Mouse (Mus musculus): ENCODE measurements at regions not wholly inside any gene's neighbourhood (a gene's known extent, or its start where the extent isn't known, plus 50 kb on each side); places are given as distances from the start of the nearest gene placed in this dataset.
A peak's percentile ranks its signal among the peaks of the same experiment; 100 is the strongest.

- Histone ChIP-seq H3K27me3 (no peaks in the 10 kb centered on the region), H3K27ac (no peak overlapping the region), H3K36me3 (no peaks in the 10 kb centered on the region), H3K9me3 (no peaks in the 10 kb centered on the region), H3K4me2 (replicated peaks) (no peak overlapping the region), H3K9ac (replicated peaks) (no peak overlapping the region), H3K4me3 (replicated peaks) (no peak overlapping the region), H3K4me1 (replicated peaks) (no peaks in the 10 kb centered on the region)
- no peak for ATAC-seq
- 73% methylated on average over 2 of the region's 2 CpGs for WGBS
Measured at GRCm38 (mm10) chr13:101225366-101225765, 392.1 kb upstream of the Slc30a5 start.

GRCm38 (mm10) chr13:101221331-101222043 lies 388.3 kb upstream of the Slc30a5 start:
- no peak overlapping the region for H3K27ac ChIP-seq
- no peak overlapping the region for H3K4me2 ChIP-seq (replicated peaks)
- H3K4me1 ChIP-seq (replicated peaks), result peaks cover 6% of the 10 kb centered on the region; the same call in 1 of the 2 replicates
- WGBS, result 65% methylated on average over 7 of the region's 7 CpGs
- no peak overlapping the region for H3K4me3 ChIP-seq (replicated peaks)
- no peaks in the 10 kb centered on the region for H3K9me3 ChIP-seq
- no peak overlapping the region for H3K9ac ChIP-seq (replicated peaks)
- ATAC-seq, result no peak
- no peaks in the 10 kb centered on the region for H3K36me3 ChIP-seq
- H3K27me3 ChIP-seq, result no peaks in the 10 kb centered on the region

GRCm38 (mm10) chr13:101219568-101219967 lies 386.3 kb upstream of the Slc30a5 start:
- no peaks in the 10 kb centered on the region for H3K9me3 ChIP-seq
- no peak overlapping the region for H3K4me3 ChIP-seq (replicated peaks)
- H3K27me3 ChIP-seq, result no peaks in the 10 kb centered on the region
- no peak overlapping the region for H3K9ac ChIP-seq (replicated peaks)
- peaks cover 11% of the 10 kb centered on the region for H3K4me1 ChIP-seq (replicated peaks)
- no peak overlapping the region for H3K4me2 ChIP-seq (replicated peaks)
- no peak for ATAC-seq
- no peaks in the 10 kb centered on the region for H3K36me3 ChIP-seq
- no peak overlapping the region for H3K27ac ChIP-seq
- 88% methylated on average over 5 of the region's 5 CpGs for WGBS

GRCm38 (mm10) chr13:101216897-101217480 lies 383.8 kb upstream of the Slc30a5 start:
- no peak overlapping the region for H3K4me2 ChIP-seq (replicated peaks)
- peaks cover 31% of the 10 kb centered on the region for H3K4me1 ChIP-seq (replicated peaks)
- 75% methylated on average over 8 of the region's 8 CpGs for WGBS
- H3K27ac ChIP-seq, result no peak overlapping the region
- H3K9ac ChIP-seq (replicated peaks), result no peak overlapping the region
- H3K9me3 ChIP-seq, result no peaks in the 10 kb centered on the region
- no peaks in the 10 kb centered on the region for H3K27me3 ChIP-seq
- ATAC-seq, result no peak
- no peaks in the 10 kb centered on the region for H3K36me3 ChIP-seq
- no peak overlapping the region for H3K4me3 ChIP-seq (replicated peaks)

- 84% methylated on average over 4 of the region's 4 CpGs for WGBS
- H3K4me3 ChIP-seq (replicated peaks), result no peak overlapping the region
- no peaks in the 10 kb centered on the region for H3K36me3 ChIP-seq
- H3K4me1 ChIP-seq (replicated peaks), result peaks cover 32% of the 10 kb centered on the region
- no peaks in the 10 kb centered on the region for H3K9me3 ChIP-seq
- no peak for ATAC-seq
- no peak overlapping the region for H3K27ac ChIP-seq
- no peaks in the 10 kb centered on the region for H3K27me3 ChIP-seq
- H3K4me2 ChIP-seq (replicated peaks), result no peak overlapping the region
- H3K9ac ChIP-seq (replicated peaks), result no peak overlapping the region
Measured at GRCm38 (mm10) chr13:101216421-101216820, 383.2 kb upstream of the Slc30a5 start.

GRCm38 (mm10) chr13:101215792-101216221 lies 382.6 kb upstream of the Slc30a5 start:
- ATAC-seq, result 0 out of 2 replicates have a peak, but pooled peaks have one; percentile 21
- Histone ChIP-seq H3K4me3 (replicated peaks) (no peak overlapping the region), H3K27me3 (no peaks in the 10 kb centered on the region), H3K36me3 (no peaks in the 10 kb centered on the region), H3K27ac (no peak overlapping the region), H3K4me1 (replicated peaks) (peaks cover 32% of the 10 kb centered on the region), H3K9me3 (no peaks in the 10 kb centered on the region), H3K4me2 (replicated peaks) (no peak overlapping the region), H3K9ac (replicated peaks) (no peak overlapping the region)
- WGBS, result 56% methylated on average over 11 of the region's 11 CpGs

- WGBS, result 75% methylated on average over 5 of the region's 5 CpGs
- ATAC-seq, result no peak
- no peak overlapping the region for H3K9ac ChIP-seq (replicated peaks)
Measured at GRCm38 (mm10) chr13:101215131-101215641, 382.0 kb upstream of the Slc30a5 start.

GRCm38 (mm10) chr13:101214094-101214493 lies 380.9 kb upstream of the Slc30a5 start:
- Histone ChIP-seq H3K9ac (replicated peaks) (no peak overlapping the region), H3K4me3 (replicated peaks) (no peak overlapping the region), H3K4me1 (replicated peaks) (peaks cover 32% of the 10 kb centered on the region), H3K9me3 (no peaks in the 10 kb centered on the region), H3K36me3 (no peaks in the 10 kb centered on the region), H3K27ac (no peak overlapping the region), H3K4me2 (replicated peaks) (no peak overlapping the region), H3K27me3 (no peaks in the 10 kb centered on the region)
- WGBS, result 83% methylated on average over 2 of the region's 2 CpGs
- no peak for ATAC-seq

More at GRCm38 (mm10) chr13:101215131-101215641, 382.0 kb upstream of the Slc30a5 start:
- Histone ChIP-seq H3K27ac (no peak overlapping the region), H3K36me3 (no peaks in the 10 kb centered on the region), H3K9me3 (no peaks in the 10 kb centered on the region), H3K27me3 (no peaks in the 10 kb centered on the region), H3K4me1 (replicated peaks) (peaks cover 32% of the 10 kb centered on the region), H3K4me3 (replicated peaks) (no peak overlapping the region), H3K4me2 (replicated peaks) (no peak overlapping the region)

- Histone ChIP-seq H3K4me2 (replicated peaks) (no peak overlapping the region), H3K9ac (replicated peaks) (no peak overlapping the region), H3K27me3 (no peaks in the 10 kb centered on the region), H3K4me1 (replicated peaks) (peaks cover 32% of the 10 kb centered on the region), H3K27ac (peak overlapping the region; percentile 12), H3K4me3 (replicated peaks) (no peak overlapping the region), H3K36me3 (no peaks in the 10 kb centered on the region), H3K9me3 (no peaks in the 10 kb centered on the region)
- ATAC-seq, result peak; percentile 32; the same call in 1 of the 2 replicates
- 34% methylated on average over 13 of the region's 13 CpGs for WGBS
Measured at GRCm38 (mm10) chr13:101213121-101213916, 380.1 kb upstream of the Slc30a5 start.

- H3K27ac ChIP-seq, result no peak overlapping the region
Measured at GRCm38 (mm10) chr13:101212341-101212895, 379.2 kb upstream of the Slc30a5 start.

GRCm38 (mm10) chr13:101208788-101209187 lies 375.6 kb upstream of the Slc30a5 start:
- Histone ChIP-seq H3K27ac (no peak overlapping the region), H3K9me3 (no peaks in the 10 kb centered on the region), H3K4me2 (replicated peaks) (no peak overlapping the region), H3K27me3 (no peaks in the 10 kb centered on the region), H3K4me1 (replicated peaks) (peaks cover 18% of the 10 kb centered on the region), H3K4me3 (replicated peaks) (no peak overlapping the region), H3K36me3 (no peaks in the 10 kb centered on the region), H3K9ac (replicated peaks) (no peak overlapping the region)
- no peak for ATAC-seq
- 92% methylated on average over 9 of the region's 9 CpGs for WGBS

More at GRCm38 (mm10) chr13:101212341-101212895, 379.2 kb upstream of the Slc30a5 start:
- H3K27me3 ChIP-seq, result no peaks in the 10 kb centered on the region
- no peak for ATAC-seq
- no peak overlapping the region for H3K9ac ChIP-seq (replicated peaks)
- WGBS, result 75% methylated on average over 5 of the region's 5 CpGs
- H3K4me1 ChIP-seq (replicated peaks), result peaks cover 32% of the 10 kb centered on the region
- no peaks in the 10 kb centered on the region for H3K36me3 ChIP-seq
- H3K4me3 ChIP-seq (replicated peaks), result no peak overlapping the region
- H3K9me3 ChIP-seq, result no peaks in the 10 kb centered on the region
- H3K4me2 ChIP-seq (replicated peaks), result no peak overlapping the region
